Mouse (Mus musculus) small intestine, adult 2 months (tissue): ENCODE results near the gene Sspo. TPM values are rescaled to one million over a fixed set of nuclear protein-coding genes. Genes with fewer than 3 reads are reported as not detected.
"Not testable (repeated sequence)": the region's sequence is repeated elsewhere in the genome, so short reads cannot be mapped to it uniquely, and the experiment has no call there.

ENCODE experiments used
- H3K27ac ChIP-seq: fragments of 200-500 bp; 2 replicates; pipeline ENCODE4 v1.5.1; 2012; ENCODE audit warnings: low read depth, low read length, control low read depth, inconsistent platforms; ENCODE audit not compliant: insufficient read depth
- H3K27me3 ChIP-seq: fragments of 200-500 bp; 2 replicates; pipeline ENCODE4 v1.6.1; 2012; ENCODE audit warnings: mild to moderate bottlenecking, moderate library complexity, low read length, inconsistent platforms; ENCODE audit not compliant: control insufficient read depth, insufficient read depth
- H3K36me3 ChIP-seq: fragments of 200-500 bp; 2 replicates; pipeline ENCODE4 v1.6.1; 2012; ENCODE audit warnings: mild to moderate bottlenecking, low read length, control low read depth, inconsistent platforms; ENCODE audit not compliant: control insufficient read depth, insufficient read depth
- H3K4me1 ChIP-seq: fragments of 200-500 bp; 2 replicates; pipeline ENCODE4 v1.6.1; 2012; ENCODE audit warnings: low read length, inconsistent platforms, mixed read lengths; ENCODE audit not compliant: control insufficient read depth, insufficient read depth, insufficient read length
- H3K4me3 ChIP-seq: fragments of 200-500 bp; 2 replicates; pipeline ENCODE4 v1.5.1; 2012; ENCODE audit warnings: low read depth, mild to moderate bottlenecking, control low read depth, inconsistent platforms, low read length, moderate library complexity
- CTCF ChIP-seq: fragments of 200-500 bp; IDR thresholded peaks from 2 replicates; pipeline ENCODE4 v1.5.1; 2012; ENCODE audit warnings: low read depth, mild to moderate bottlenecking, control low read depth, inconsistent platforms, low read length, moderate library complexity, mixed read lengths; ENCODE audit not compliant: insufficient replicate concordance, insufficient read length; ENCODE audit errors: extremely low read depth
- POLR2A ChIP-seq: fragments of 200-500 bp; IDR thresholded peaks from 2 replicates; pipeline ENCODE4 v1.6.1; 2012; ENCODE audit warnings: low read depth, mild to moderate bottlenecking, control low read depth, inconsistent platforms, low read length, moderate library complexity
- WGBS: fragments of 180-500 bp; shearing (Covaris S2); methylation state at CpG from one replicate; pipeline ENCODE4 v1.1.7; 2018; 5-methylcytosine and 5-hydroxymethylcytosine counted together
- polyA plus RNA-seq: library from polyadenylated mRNA; depleted of rRNA; stranded (reverse); fragments of >200 nt; gene quantifications from 2 replicates; pipeline ENCODE4 v1.2.3, GENCODE M21; 2012

Sspo gene
- polyA plus RNA-seq, 1 experiment = 3.0 TPM

DNA sequence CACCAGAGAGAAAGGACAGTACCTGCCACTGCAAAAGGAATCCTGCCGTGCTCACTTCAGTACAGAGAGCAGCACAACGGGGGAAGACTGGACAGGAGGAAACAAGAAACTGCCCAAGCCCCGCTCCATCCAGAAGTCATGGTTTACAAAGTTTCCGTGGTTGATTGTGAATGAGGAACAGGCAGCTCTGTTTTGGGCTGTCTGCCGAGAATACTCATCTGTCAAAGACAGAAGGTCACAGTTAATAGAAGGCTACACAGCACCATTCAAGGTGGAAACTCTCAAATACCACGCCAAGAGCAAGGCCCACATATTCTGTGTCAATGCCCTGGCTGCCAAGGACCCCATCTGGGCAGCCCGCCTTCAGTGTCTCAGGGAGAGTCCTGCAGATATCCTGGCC is 63.8 kb downstream of the Sspo start:
- 84% methylated on average over 7 of the region's 7 CpGs for WGBS
- no peaks in the 10 kb centered on the region for H3K27me3 ChIP-seq
- no peak overlapping the region for H3K27ac ChIP-seq
- no peak for TF ChIP-seq POLR2A
- no peak for TF ChIP-seq CTCF
- H3K4me3 ChIP-seq = no peak overlapping the region
- H3K36me3 ChIP-seq = peaks cover 7% of the 10 kb centered on the region
- no peaks in the 10 kb centered on the region for H3K4me1 ChIP-seq

DNA sequence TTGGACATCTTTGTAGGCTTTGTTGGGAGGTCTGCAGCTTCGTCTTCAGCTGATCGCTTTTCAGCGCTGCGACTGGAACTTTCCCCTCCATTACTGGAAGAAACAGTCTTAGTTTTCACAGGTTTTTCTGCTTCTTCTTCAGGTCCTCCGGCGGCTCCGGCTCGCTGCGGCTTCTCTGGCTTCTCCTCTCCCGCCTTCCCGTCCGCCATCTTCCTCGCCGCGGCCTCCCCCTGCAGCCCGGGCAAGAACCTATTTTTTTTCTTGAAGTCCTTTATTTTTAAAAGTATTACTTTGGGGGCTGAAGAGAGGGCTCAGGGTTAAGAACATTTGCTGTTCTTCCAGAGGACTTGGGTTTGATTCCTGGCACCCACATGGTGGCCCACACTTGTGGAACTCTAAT is 76.9 kb downstream of the Sspo start:
- H3K27me3 ChIP-seq, H3K36me3 ChIP-seq, H3K27ac ChIP-seq, H3K4me1 ChIP-seq, H3K4me3 ChIP-seq: not testable (repeated sequence)
- WGBS = 95% methylated on average over 16 of the region's 16 CpGs

DNA sequence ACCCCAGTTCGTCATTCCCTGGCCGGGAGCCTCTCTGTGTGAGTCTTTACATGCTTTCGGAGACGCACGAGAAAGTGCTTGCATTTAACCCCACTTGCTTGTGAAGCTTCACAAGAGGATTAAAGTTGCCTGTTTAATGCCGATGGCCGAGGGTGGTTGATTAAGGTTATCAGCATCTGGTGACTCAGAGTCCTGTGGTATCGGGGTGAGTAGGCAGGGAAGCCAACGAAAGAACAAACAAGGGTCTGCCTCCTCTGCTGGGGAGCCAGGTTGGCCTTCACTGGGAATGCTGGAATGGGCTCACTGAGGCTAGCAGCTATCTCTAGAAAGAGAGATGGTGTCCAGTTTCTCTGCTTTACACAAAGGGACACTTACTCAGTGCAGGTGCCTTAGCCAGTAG is 79.9 kb downstream of the Sspo start:
- TF ChIP-seq POLR2A = no peak
- no peak for TF ChIP-seq CTCF
- H3K4me3 ChIP-seq = no peak overlapping the region
- no peaks in the 10 kb centered on the region for H3K36me3 ChIP-seq
- no peaks in the 10 kb centered on the region for H3K27me3 ChIP-seq
- no peaks in the 10 kb centered on the region for H3K4me1 ChIP-seq
- 82% methylated on average over 9 of the region's 9 CpGs for WGBS
- no peak overlapping the region for H3K27ac ChIP-seq

DNA sequence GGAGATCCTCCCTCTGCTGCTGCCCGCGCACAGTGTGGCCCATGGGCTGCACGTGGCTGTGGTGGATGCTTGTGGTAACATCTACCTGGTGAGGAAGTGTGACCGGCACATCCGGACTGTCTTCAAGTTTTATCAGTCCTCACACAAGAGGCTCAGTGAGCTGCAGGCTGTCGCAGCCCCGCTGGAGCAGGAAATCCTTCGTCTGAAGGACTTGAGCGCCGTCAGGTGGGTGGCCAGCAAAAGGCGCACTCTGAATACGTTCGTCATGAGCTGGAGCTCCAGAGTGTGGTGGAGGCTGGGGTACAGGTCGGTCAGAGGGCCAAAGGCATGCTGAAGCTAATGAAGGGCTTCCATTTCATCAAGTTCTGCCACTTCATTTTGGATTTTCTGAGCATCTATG is 81.2 kb downstream of the Sspo start:
- Histone ChIP-seq H3K27me3 (no peaks in the 10 kb centered on the region), H3K27ac (no peak overlapping the region), H3K4me3 (no peak overlapping the region), H3K4me1 (no peaks in the 10 kb centered on the region), H3K36me3 (no peaks in the 10 kb centered on the region)
- TF ChIP-seq POLR2A = no peak
- TF ChIP-seq CTCF = no peak
- WGBS = 73% methylated on average over 14 of the region's 14 CpGs

DNA sequence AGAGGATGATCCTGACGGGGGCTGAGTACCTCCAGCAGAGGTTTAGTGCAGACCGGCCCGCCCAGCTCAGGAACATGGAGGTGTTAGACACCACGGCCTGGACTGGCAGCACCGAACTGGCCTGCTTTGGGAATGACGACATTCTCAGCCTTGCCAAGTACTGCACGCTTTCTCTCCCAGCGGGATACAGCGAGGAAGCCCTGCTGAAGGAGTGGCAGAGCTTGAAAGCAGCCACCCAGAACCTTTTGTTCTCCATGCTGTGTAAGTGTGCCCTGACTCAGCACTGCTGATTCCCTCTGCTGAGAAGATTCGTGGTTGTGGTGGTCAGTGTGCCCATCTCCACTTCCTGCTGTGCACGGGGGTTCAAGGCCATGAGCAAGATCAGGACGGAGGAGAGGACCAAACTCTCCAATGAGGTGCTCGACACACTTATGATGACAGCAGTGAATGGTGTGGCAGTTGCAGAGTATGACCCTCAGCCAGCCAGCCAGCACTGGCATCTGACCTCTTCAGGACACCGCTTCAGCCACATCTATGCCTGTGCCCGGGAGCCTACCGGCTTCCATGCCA is 81.9 kb downstream of the Sspo start:
- H3K4me1 ChIP-seq = no peaks in the 10 kb centered on the region
- H3K4me3 ChIP-seq = no peak overlapping the region
- no peak overlapping the region for H3K27ac ChIP-seq
- H3K36me3 ChIP-seq = no peaks in the 10 kb centered on the region
- TF ChIP-seq CTCF (no peak), POLR2A (no peak)
- 87% methylated on average over 16 of the region's 16 CpGs for WGBS
- no peaks in the 10 kb centered on the region for H3K27me3 ChIP-seq

DNA sequence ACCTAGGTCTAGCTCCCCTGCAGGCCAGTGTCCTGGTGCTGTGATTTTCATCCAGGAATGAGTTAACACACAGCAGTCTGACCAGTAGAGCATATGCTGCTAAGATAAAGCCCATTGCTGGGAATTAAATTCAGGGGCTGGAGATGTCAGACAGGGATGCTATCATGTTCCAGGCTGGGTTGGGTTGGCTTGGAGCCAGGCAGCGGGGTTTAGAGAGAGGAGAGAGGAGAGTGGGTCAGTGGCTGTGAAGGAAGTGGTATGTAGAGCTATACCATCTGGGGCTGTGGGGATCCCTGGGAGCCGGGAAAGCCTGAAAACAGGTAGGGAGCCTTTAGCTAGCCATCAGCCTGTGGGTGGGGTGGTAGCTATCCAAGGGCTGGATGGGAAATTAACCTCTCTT is 82.8 kb downstream of the Sspo start:
- no peaks in the 10 kb centered on the region for H3K27me3 ChIP-seq
- no peaks in the 10 kb centered on the region for H3K36me3 ChIP-seq
- H3K27ac ChIP-seq = no peak overlapping the region
- WGBS = 63% methylated on average over 2 of the region's 2 CpGs
- H3K4me3 ChIP-seq = no peak overlapping the region
- TF ChIP-seq POLR2A (no peak), CTCF (no peak)
- no peaks in the 10 kb centered on the region for H3K4me1 ChIP-seq

DNA sequence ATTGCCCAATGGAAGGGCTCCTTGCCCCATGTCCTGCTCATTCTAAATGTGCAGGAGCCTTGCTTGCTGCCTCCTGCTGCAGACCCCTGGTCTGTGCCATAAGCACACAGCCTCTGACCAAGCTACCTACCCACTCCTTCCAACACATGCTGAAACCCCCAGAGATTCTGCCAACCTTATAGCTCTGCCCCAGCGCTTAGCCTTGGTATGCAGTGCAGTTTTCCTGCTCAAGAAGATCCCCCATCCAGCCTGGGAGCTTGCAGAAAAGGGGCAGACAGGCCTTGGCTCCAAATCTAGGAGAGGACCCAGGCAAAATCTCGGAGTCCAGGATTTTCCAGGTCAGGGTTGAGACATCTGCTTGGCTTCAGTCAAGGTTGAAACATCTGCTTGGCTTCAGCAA is 85.4 kb downstream of the Sspo start:
- H3K4me1 ChIP-seq = peaks cover 7% of the 10 kb centered on the region; the same call in 1 of the 2 replicates
- WGBS = 85% methylated on average over 2 of the region's 2 CpGs

DNA sequence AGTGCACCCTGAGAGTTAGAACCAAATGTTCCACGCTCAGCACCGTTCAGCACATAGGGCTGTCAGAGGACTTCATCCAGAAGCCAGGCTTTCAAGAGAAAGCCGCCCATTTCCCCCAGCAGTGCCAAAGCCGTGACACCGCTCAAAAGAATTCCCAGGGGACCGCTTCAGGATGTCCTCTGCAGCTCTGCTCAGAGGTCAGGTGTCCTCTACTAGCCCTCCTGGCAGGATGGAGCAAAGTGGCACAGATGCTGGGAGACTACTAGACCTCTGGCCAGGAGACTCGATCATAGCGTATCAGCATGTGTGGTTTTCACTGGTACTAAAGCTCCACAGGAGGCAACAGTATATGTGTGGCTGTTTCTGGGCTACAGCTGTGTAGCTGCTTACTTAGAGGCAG is 86.9 kb downstream of the Sspo start:
- no peak overlapping the region for H3K4me3 ChIP-seq
- no peak overlapping the region for H3K27ac ChIP-seq
- H3K27me3 ChIP-seq = no peaks in the 10 kb centered on the region
- H3K4me1 ChIP-seq = peaks cover 7% of the 10 kb centered on the region; the same call in 1 of the 2 replicates
- WGBS = 84% methylated on average over 8 of the region's 8 CpGs
- H3K36me3 ChIP-seq = no peaks in the 10 kb centered on the region
- TF ChIP-seq CTCF = no peak
- no peak for TF ChIP-seq POLR2A

More for the DNA sequence above, 85.4 kb downstream of the Sspo start:
- Histone ChIP-seq H3K4me3 (no peak overlapping the region), H3K27me3 (no peaks in the 10 kb centered on the region), H3K27ac (no peak overlapping the region), H3K36me3 (no peaks in the 10 kb centered on the region)
- TF ChIP-seq POLR2A = no peak
- no peak for TF ChIP-seq CTCF
